Mouse (Mus musculus) MEL-GATA-1-ER (cell line): ENCODE measurements around the gene Plod3.
A peak's percentile ranks its signal among the peaks of the same experiment; 100 is the strongest.

Source experiments
- DNase-seq: peaks from one replicate; pipeline ENCODE4 v3.0.0-alpha.2; 2012; ENCODE audit warnings: low read depth; ENCODE audit errors: extremely low read depth

The Plod3 gene

GRCm38 (mm10) chr5:136962966-136963540 lies 23.8 kb upstream of the Plod3 start:
- DNase-seq, result no peak

GRCm38 (mm10) chr5:136965210-136965609 lies 21.6 kb upstream of the Plod3 start:
- DNase-seq, result no peak

DNA sequence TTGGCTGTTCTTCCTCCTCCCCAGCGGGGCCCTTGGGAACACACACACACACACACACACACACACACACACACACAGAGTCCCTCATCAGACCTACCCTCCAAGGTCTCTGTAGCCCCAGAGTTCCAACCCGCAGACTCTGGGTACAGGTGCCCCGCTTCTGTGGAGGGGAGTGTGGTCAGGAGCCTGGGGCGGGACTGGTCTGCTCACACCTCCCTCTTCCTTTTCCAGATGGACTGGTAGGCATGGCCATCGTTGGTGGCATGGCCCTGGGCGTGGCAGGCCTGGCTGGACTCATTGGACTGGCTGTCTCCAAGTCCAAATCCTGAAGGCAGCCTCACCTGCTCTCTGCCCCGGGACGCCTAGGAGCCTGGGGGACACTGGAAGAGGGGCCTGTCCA lies 21.1 kb upstream of the Plod3 start:
- no peak for DNase-seq

DNA sequence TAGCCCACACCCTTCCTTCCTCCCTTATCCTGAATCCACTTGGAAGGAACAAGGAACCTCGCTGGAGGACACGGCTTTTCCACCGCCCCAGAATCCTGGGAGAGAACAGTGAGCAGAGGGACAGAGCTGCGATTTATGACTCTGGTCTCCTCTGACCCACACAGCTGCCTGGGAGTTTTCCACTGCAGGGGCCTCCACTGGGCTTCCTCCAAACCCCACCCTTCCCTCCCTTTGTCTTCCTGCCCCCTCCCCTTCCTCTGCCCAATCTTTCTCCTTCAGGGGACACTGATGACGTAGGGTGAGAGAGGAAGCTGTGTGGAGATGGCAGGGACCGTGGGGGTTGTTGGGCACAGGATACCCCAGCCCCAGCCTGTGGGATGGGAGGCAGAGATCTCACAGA lies 20.5 kb upstream of the Plod3 start, which contains the start of gene Cldn15:
Cldn15 (plus strand) TSS at position 286 of the 400 bp plus-strand sequence.
- no peak for DNase-seq

DNA sequence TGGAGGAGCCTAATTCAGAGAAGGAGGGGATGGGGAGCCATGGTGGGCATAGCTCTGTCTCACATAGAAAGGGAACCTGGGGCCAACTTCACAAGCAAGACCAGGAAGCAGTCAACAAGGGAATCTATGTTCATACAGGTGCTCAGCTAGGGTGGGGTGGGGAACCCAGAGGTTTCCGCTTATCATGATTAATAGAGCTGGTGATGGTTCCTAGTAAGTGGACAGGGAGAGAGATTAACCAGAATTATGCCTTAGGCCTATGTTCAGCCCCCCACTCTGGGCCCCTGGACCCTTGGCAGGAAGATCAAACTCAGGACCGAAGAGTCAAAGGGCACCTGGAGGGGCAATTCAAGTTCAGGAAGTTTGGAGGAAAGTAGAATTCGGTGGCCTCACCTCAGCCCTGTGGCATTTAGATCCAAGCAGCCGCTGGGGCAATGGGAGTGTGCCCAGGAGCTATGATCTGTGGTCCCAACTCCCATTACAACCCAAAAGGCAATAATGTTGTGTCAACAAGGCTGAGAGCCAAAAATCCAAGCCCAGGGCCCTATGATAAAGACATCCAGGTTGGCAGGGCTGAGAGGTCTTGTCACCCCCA lies 19.9 kb upstream of the Plod3 start:
- DNase-seq, result no peak

DNA sequence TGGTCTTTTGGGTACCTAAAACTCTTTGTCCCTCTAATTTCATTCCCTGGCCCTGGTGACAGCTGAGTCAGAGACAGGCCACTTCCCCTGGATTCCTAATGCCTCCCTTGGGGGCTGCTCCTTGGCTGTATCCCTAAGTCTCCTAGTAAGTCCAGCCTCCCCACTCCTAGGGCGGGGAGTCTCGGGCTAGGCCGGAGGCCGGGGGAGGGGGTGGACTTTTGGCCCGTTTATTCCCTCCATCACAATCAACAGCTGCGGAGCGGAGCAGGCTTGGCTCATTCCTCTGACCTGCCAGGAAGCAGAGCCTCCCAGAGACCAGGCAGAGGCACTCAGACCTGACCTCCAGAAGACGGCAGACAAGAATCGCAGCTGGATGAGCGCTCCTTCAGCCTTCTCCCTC lies 19.2 kb upstream of the Plod3 start:
- DNase-seq, result no peak

DNA sequence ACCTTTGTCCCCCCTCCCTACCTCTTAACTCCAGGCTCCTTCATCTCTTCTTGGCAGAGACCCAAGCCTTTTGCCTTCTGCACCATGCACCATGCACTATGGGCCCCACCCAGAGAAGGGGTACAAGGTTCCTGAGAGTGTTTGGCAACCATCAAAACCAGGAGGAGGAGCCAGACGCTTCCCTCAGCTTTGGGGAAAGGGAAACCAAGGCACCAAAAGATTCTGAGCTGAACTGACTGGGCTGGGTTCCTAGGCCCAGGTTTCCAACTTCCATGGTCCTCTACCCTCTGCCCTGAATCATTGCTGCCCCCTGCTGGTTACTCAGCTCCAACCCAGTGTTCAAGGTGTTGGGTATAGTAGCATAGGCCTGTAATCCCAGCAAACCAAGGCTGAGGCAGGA lies 16.1 kb upstream of the Plod3 start:
- no peak for DNase-seq

DNA sequence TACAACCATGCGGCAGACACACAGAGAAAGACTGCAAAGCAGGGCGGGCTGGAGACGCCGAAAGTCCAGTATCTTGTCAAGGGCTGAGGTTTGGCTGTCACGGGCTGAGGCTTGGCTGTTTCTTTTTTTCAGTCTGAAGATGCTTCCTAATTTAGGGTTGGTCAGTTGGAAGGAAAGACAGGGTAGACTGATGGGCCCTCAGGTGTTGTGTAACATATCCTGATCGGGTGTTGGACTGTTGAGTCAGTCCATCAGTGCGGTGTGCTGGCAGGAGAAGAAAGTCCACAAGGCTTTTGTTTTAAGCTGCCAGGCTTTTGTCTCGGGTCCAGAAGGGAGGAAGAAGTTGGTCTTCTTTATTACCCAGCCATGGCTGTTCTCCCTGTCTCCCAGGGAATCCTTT lies 13.1 kb upstream of the Plod3 start:
- DNase-seq, result no peak

DNA sequence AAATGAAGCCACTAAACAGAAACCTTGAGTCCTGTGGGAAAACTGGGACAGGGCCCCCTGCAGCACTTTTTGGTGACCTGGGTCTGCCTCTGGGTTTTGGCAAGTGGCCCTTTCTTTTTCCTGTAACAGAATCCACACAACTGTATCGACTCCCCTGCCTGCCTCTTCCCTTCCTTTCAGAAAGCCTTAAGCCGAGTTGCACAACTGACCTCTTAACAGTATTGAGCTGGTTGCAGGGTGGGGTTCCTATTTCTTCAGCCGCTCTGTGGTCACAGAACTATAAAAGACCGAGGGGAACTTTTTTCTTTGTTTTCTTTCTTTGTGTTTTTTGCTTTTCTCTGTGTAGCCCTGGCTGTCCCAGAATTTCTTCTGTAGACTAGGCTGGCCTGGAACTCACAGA lies 9.1 kb upstream of the Plod3 start:
- no peak for DNase-seq

DNA sequence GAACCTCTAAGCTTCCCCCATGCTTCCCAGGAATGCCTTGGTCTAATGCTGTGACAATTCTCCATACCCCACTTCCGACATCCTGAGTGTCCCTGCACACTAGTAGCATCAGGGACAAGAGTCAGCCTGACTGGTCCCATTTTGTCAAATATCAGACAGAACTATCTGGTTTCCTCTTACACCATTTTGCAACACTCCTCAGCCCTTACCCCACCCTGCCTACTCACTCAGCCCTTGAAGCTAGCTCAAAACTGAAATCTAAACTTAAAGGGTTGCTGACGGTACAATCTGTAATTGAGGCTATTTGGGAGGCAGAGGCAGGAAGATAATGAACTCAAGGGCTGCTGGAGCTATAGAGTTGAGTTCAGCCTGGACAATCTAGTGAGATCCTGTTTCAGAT lies 7.1 kb upstream of the Plod3 start:
- DNase-seq, result no peak

DNA sequence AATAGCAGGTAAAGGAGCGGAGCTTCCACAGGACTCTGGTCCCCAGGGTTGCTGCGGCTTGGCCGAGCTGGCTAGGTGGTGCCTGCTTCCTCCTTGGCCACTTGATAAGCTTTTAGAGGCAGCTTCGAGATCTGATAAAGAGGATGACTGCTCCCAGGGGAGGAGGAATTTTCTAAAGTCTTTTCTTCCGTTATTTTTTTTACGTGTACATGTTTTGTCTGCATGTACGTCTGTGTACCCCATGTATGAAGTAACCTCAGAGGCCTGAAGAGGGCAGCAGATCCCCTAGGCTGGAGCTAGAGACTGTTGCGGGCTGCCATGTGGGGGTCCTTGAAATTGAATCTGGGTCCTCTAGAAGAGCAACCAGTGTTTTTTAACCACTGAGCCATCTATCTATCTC lies 5.8 kb upstream of the Plod3 start:
- peak; percentile 23 for DNase-seq

DNA sequence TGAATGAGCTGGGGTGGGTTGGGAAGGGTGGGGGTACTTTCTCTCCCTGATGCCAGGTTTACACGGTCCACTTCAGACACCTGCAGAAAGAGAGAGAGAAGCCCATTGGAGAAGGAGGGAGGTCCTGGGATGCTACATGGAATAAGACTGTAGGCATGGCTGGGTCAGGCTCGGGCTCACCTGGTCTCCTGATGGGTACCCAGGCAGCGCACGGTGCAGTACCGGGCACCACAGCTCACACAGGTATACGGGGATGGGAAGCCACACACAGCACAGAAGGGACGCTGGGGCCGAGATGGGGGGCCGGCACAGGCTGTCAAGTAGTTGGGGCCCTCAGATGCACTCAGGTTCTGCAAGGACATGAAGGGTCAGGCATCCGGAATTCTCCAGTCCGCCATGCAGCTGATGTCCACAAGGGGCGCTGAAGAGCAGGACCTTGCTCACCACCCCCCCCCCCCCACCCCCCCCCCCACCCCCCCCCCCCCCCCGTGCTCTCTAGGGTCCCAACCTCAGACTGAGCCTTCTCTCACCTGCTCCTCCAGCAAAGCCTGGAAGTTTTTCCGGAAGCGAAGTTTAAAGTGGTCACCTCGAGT lies 4.4 kb upstream of the Plod3 start:
- no peak for DNase-seq

DNA sequence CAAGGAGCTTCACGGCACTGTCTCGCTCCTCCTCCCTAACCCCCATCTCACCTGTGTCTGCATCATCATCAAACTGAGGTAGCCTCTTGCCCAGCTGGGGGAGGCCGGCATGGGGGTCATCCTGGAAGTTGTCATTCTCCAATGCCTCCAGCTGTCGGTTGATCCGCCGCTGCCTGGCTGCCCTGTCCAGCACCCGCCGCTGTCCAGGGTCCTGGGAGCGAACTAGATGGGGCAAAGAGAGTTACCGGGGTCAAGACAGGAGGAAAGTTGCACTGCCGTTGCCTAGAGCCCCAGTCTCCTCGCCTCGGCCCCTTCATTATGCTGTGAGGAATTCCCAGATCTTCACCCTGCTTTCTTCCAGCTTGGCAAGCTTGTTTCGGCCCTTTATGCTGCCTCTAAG lies 2.0 kb upstream of the Plod3 start:
- DNase-seq, result no peak

DNA sequence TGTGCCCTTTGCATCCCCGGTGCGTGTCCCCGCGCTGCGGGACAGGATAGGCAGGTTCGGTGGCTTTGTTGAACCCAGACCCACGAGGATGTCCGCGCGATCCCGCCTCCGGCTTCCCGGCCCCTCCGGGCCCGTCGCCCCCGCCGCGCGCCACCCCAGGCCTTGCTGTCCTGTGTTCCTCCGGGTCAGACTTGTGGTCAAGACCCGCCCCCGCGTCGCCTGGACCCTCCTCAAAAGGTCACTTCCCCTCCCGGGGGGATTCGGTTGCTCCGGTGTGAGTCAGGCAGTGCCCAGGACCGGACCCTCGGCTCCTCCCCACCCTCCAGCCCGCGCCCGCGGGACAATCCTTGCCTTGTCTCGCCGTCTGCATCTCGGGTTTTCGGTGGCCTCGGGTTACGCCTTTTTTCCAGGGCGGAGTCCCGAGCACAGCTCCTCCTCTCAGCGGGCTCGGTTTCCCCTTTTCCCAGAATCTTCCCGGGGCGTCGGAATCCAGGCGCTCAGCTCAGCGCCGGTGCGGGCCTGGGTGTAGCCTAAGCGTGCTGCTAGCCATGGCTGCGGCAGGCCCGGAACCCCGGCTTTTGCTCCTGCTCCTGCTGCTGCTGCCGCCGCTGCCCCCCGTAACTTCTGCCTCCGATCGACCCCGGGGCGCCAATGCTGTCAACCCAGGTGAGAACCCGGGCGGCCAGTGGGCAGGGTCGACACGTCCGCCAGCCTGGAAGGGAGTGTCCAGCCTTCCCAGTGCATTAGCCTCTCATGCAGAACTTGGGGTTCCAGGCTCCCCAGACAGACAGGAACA lies 517 bp downstream of the Plod3 start:
- DNase-seq, result peak; percentile 49

DNA sequence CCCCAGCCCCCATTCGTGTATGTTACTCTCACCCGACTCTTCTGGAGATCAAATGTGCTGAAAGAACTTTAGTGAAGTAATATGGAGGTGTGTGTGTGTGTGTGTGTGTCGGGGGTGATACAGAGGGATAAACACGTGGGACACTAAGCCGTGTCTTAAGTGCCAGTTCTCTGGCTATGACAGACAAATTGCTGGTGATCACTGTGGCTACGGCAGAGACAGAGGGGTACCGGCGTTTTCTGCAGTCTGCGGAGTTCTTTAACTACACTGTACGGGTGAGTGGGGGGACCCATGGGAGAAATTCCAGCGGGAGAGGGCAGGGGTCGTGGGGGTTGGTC lies 1.1 kb downstream of the Plod3 start, which contains the start of gene Znhit1:
Znhit1 (minus strand) TSS at position 88 of the 338 bp plus-strand sequence.
- peak; percentile 44 for DNase-seq

DNA sequence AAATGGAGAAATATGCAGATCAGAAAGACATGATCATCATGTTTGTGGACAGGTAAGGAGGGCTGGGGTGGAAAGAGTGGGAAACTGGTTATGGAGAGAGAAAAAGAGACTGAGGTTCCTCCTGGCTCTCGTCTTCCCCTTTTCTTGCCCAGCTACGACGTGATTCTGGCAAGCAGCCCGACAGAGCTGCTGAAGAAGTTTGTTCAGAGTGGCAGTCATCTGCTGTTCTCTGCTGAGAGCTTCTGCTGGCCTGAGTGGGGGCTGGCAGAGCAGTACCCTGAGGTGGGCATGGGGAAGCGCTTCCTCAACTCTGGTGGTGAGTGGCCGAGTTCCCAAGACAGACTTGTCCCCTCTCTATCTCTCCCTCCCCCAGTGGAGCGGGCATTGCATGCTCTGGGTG lies 1.6 kb downstream of the Plod3 start:
- DNase-seq, result peak; percentile 56

GRCm38 (mm10) chr5:136989801-136990200 lies 3.0 kb downstream of the Plod3 start:
- DNase-seq, result no peak

- no peak for DNase-seq
Observed at GRCm38 (mm10) chr5:136999449-136999848, 12.6 kb downstream of the Plod3 start.

DNA sequence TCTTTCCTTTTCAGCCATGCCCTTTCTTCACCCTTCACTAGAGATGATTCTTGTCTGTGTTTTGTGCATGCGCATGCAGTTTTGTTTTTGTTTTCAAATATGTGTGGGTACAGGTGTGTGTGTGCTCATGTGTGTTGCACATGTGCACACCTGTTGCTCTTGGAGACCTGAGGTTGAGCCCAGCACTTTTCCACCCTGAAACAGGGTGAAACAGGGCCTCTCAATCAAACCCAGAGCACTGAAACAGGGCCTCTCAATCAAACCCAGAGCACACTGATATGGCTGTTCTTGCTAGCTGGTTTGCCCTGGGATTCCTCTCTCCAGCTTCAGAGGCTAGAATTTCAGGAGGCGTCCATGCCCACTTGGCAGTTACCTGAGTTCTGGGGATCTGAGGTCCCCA lies 13.8 kb downstream of the Plod3 start:
- DNase-seq, result no peak

GRCm38 (mm10) chr5:137007276-137007675 lies 20.5 kb downstream of the Plod3 start:
- no peak for DNase-seq

DNA sequence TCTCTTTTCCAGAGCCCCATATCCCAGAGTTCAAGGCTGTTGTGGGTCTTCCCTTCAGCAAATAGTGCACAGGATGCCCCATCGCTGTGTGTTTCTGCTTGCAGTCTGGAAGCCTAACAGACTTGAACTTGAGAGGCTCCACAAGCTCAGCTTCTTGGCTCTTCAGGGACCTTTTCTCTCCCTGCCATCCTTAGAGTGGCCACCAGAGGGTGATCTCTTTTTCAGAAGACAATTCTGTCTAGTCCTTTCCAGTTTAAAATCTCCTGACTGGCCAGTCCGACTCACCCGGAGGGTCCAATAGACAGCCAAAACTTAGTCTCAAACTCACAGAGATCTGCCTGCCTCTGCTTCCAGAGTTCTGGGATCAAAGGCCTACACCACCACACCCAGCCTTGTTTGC lies 23.2 kb downstream of the Plod3 start:
- peak; percentile 39 for DNase-seq

GRCm38 (mm10) chr5:137012401-137012950 lies 25.7 kb downstream of the Plod3 start:
- DNase-seq, result no peak
